Mouse (Mus musculus) lung, adult 10 weeks (tissue): ENCODE results near the gene Rnf128. TPM values are rescaled to one million over a fixed set of nuclear protein-coding genes. Genes with fewer than 3 reads are reported as not detected.

ENCODE experiments used
- polyA plus RNA-seq: library from polyadenylated mRNA; stranded (reverse); fragments of 350-450 nt; fragmentation: Illumina TruSeq; extraction: RNeasy Lipid Tissue Mini Kit (QIAGEN cat#74804); gene quantifications from one replicate; pipeline ENCODE4 v1.2.3, GENCODE M21; 2014; ENCODE audit warnings: low read depth, low replicate concordance; ENCODE audit not compliant: insufficient read depth

The Rnf128 gene
- polyA plus RNA-seq = 5.9 TPM

DNA sequence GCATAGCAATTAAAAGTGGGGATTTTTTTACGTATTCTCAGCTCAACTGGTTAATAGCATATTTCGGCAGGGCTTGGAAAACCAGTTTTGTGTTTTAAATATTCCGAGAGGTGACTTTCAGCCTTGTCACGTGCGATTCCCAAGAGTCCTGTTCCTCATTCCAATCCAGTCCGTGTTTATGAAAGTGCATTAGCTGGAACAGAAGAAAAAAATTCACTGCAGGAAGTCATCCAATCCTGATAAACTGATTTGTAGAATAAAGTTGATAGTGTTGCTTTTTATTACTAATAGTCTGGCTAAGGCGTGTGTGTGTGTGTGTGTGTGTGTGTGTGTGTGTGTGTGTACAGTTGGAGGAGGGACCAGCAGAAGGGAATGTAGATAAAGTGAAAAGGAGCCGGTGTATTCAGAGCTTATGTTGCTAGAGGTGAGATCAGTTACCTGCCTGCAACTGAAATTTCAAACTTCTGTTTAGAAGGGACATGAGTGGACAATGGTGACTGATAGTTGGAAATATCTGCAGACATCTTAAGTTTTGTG, at the start of gene Rnf128:
TSS of gene Rnf128 (plus strand) at position 392 of the 537 bp plus-strand sequence.

DNA sequence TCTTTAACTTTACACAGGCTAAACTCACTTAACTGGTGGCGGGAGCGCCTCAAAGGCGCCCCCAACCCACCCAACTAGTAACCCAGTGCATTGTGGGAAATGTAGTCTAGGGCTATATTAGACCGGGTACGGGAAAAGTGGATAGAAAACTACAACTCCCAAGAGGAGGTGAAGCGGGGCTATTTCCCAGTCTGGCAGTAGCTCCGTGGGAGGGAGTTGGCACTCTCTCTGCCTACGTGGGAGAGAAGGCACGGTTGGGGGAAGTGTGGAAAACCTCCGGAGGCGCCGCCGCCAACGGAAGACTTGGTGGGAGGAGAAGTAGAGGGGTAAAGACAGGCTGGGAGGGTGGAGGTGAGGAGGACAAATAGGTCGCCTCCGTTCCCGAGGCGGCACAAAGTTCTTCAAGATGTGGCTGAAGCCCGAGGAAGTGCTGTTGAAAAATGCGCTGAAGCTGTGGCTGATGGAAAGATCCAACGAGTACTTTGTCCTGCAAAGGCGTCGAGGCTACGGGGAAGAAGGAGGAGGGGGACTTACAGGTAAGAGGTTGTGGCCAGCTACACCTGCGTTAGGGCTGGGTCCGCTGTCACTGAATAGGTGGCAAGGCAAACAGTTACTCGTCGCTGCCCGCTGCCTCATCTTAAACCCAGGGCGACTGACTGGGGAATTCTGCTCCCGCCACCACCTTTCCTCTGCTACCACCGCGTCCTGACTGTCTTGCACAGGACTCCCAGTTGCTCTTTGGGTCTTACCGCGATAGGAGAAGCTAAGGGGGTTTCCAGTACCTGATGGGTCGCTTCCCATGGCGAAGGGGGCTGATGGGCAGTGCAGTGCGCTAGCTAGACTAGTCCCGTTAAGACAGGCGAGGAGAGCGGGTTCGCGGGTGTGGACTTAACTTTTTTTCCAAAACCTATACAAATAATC, 121.9 kb downstream of the Rnf128 start, which contains the start of gene Tbc1d8b:
TSS of gene Tbc1d8b (plus strand) at position 222 of the 921 bp plus-strand sequence.

DNA sequence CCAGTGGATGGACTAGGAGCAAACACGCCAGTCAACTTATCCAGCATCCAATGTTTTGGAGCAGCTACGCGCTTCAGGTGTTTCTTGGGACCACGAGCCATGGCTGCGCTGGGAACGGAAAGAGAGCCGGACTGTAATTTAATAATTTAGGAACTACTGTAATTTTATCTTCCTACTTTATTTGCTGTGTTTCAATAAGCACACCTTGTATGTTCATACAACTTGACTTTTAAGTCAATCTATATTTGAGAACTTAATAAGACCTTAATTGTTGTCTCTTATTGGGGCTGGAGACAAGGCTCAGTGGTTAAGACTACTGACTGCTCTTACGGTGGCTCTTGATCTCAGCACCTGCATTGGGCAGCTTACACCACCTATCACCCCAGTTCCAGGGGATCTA, 151.3 kb downstream of the Rnf128 start, which contains the start of gene Gm15013:
TSS of gene Gm15013 (minus strand) at position 101 of the 400 bp plus-strand sequence.

Other genes starting within 250 kb of the Rnf128 start
- not detected for gene Trap1a, start 229.6 kb upstream of the Rnf128 start, polyA plus RNA-seq
- gene D330045A20Rik, start 82.9 kb upstream of the Rnf128 start, polyA plus RNA-seq = 0.21 TPM
- 4.1 TPM for gene Tbc1d8b, start 121.7 kb downstream of the Rnf128 start, polyA plus RNA-seq
- not detected for gene Gm15013, start 151.2 kb downstream of the Rnf128 start, polyA plus RNA-seq
- not detected for gene Ripply1, start 219.0 kb downstream of the Rnf128 start, polyA plus RNA-seq
- 0.35 TPM for gene Cldn2, start 237.5 kb downstream of the Rnf128 start, polyA plus RNA-seq